Mouse (Mus musculus) heart, embryonic 14.5 days (tissue): ENCODE measurements around the gene Rtn4. TPM values are rescaled to one million over a fixed set of nuclear protein-coding genes. Genes with fewer than 3 reads are reported as not detected.

Experiments used
- ATAC-seq: fragments of 200-750 bp; cut with Nextera tagmentation; 2 replicates; pipeline ENCODE4 v1.8.0; 2017; ENCODE audit warnings: low read depth, moderate TSS enrichment; ENCODE audit not compliant: insufficient number of reproducible peaks, insufficient read depth, low FRiP score
- H3K27ac ChIP-seq, 2 experiments: fragments of 200-500 bp in 1 of 2; fragments of 300-500 bp in 1 of 2; sonication (generic) in 1 of 2; replicated peaks in 1 of 2; 2 replicates each; pipeline ENCODE4 v1.5.1; 2012 to 2014; ENCODE audit warnings: low read depth in 2 of 2, low read length in 2 of 2, control low read depth in 1 of 2, mild to moderate bottlenecking in 1 of 2, mixed read lengths in 1 of 2; ENCODE audit not compliant: control insufficient read depth in 1 of 2, insufficient read depth in 1 of 2
- H3K27me3 ChIP-seq: fragments of 300-500 bp; sonication (generic); 2 replicates; pipeline ENCODE4 v1.6.1; 2014; ENCODE audit warnings: mild to moderate bottlenecking, low read length, control low read depth; ENCODE audit not compliant: control insufficient read depth, insufficient read depth
- H3K36me3 ChIP-seq: fragments of 300-500 bp; sonication (generic); 2 replicates; pipeline ENCODE4 v1.6.1; 2014; ENCODE audit warnings: mild to moderate bottlenecking, control low read depth, low read length, mixed read lengths; ENCODE audit not compliant: control insufficient read depth, insufficient read depth
- H3K4me1 ChIP-seq, 2 experiments: fragments of 200-500 bp in 1 of 2; fragments of 300-500 bp in 1 of 2; sonication (generic) in 1 of 2; 2 replicates each; pipeline ENCODE4 v1.6.1; 2012 to 2014; ENCODE audit warnings: low read length in 2 of 2, control low read depth in 1 of 2, mixed read lengths in 1 of 2; ENCODE audit not compliant: control insufficient read depth in 2 of 2, insufficient read depth in 2 of 2
- H3K4me2 ChIP-seq: fragments of 300-500 bp; sonication (generic); 2 replicates; pipeline ENCODE4 v1.6.1; 2014; ENCODE audit warnings: mild to moderate bottlenecking, low read length
- H3K4me3 ChIP-seq, 2 experiments: fragments of 200-500 bp in 1 of 2; fragments of 300-500 bp in 1 of 2; sonication (generic) in 1 of 2; 2 replicates each; pipeline ENCODE4 v1.5.1; 2012 to 2014; ENCODE audit warnings: low read length in 2 of 2, mild to moderate bottlenecking in 2 of 2, control low read depth in 1 of 2, low read depth in 1 of 2, moderate library complexity in 1 of 2; ENCODE audit not compliant: control insufficient read depth in 1 of 2, insufficient read depth in 1 of 2
- H3K9ac ChIP-seq: fragments of 300-500 bp; sonication (generic); 2 replicates; pipeline ENCODE4 v1.6.1; 2014; ENCODE audit warnings: mild to moderate bottlenecking, low read length
- H3K9me3 ChIP-seq: fragments of 300-500 bp; sonication (generic); 2 replicates; pipeline ENCODE4 v1.6.1; 2016; ENCODE audit warnings: low read length, control low read depth; ENCODE audit not compliant: control insufficient read depth
- WGBS: fragments of 180-500 bp; shearing (Covaris S2); extraction: QIAGEN DNeasy Blood & Tissue Kit; methylation state at CpG from one replicate; pipeline ENCODE4 v1.1.7; 2014; 5-methylcytosine and 5-hydroxymethylcytosine counted together
- polyA plus RNA-seq: library from polyadenylated mRNA; unstranded; fragments of >200 nt; fragmentation: Nextera tagmentation; extraction: Ambion mirVana; gene quantifications from 2 replicates; pipeline ENCODE4 v1.2.1, GENCODE M21; 2014

The Rtn4 gene
- polyA plus RNA-seq, 1 experiment from 2014 or later, result 68.3 TPM

GRCm38 (mm10) chr11:29788921-29789638 lies 96.3 kb downstream of the Rtn4 start:
- H3K9ac ChIP-seq, result no peak overlapping the region
- H3K4me1 ChIP-seq, result peaks cover 2 to 6% of the 10 kb centered on the region in 2 experiments
- no peaks in the 10 kb centered on the region for H3K27me3 ChIP-seq
- no peak overlapping the region for H3K27ac ChIP-seq
- H3K9me3 ChIP-seq, result no peaks in the 10 kb centered on the region
- no peak overlapping the region for H3K4me3 ChIP-seq
- no peak overlapping the region for H3K4me2 ChIP-seq
- ATAC-seq, result no peak
- H3K36me3 ChIP-seq, result no peaks in the 10 kb centered on the region
- 74% methylated on average over 6 of the region's 6 CpGs for WGBS

- no peaks in the 10 kb centered on the region for H3K27me3 ChIP-seq
- H3K4me3 ChIP-seq, result no peak overlapping the region
- no peak overlapping the region for H3K27ac ChIP-seq
- no peaks in the 10 kb centered on the region for H3K9me3 ChIP-seq
- H3K4me1 ChIP-seq, result peaks cover 5 to 20% of the 10 kb centered on the region in 2 experiments
- no peak overlapping the region for H3K4me2 ChIP-seq
- no peak overlapping the region for H3K9ac ChIP-seq
- 71% methylated on average over 2 of the region's 2 CpGs for WGBS
- ATAC-seq, result no peak
- no peaks in the 10 kb centered on the region for H3K36me3 ChIP-seq
Measured at GRCm38 (mm10) chr11:29790796-29791195, 98.0 kb downstream of the Rtn4 start.

Other genes starting within 250 kb of the Rtn4 start
- gene Prorsd1, start 177.9 kb upstream of the Rtn4 start, polyA plus RNA-seq, result 26.0 and 30.9 TPM in 2 replicates
- gene Mtif2, start 166.5 kb upstream of the Rtn4 start, polyA plus RNA-seq, result 35.7 and 42.5 TPM in 2 replicates
- gene Clhc1, start 145.0 kb upstream of the Rtn4 start, polyA plus RNA-seq, result 0.20 and 0.61 TPM in 2 replicates
- gene Rps27a, start 144.8 kb upstream of the Rtn4 start, polyA plus RNA-seq, result 724 and 803 TPM in 2 replicates
- gene 4931440F15Rik, start 132.7 kb downstream of the Rtn4 start, polyA plus RNA-seq, result 0.13 and 0.20 TPM in 2 replicates